Mouse (Mus musculus): ENCODE measurements around the gene Trmt10b. TPM values are rescaled to one million over a fixed set of nuclear protein-coding genes. Genes with fewer than 3 reads are reported as not detected.

Trmt10b gene
- 1 to 10 TPM; 5.0 to 6.2 TPM for total RNA-seq (2021)
- long read RNA-seq, experiment 1, transcript Trmt10b-201 (9 exons, 2,064 nt), result major isoform, 8 of 13 reads
- long read RNA-seq, experiment 1, partial matches to known transcripts, result 1 of 13 reads
- long read RNA-seq, experiment 1, other reads (novel, unspliced or antisense), result 4 of 13 reads
- long read RNA-seq, experiment 2, transcript Trmt10b-201 (9 exons, 2,064 nt), result major isoform, 13 of 17 reads
- long read RNA-seq, experiment 2, partial matches to known transcripts, result 0 of 17 reads
- long read RNA-seq, experiment 2, other reads (novel, unspliced or antisense), result 4 of 17 reads

- DNase-seq (ENCODE audit: low spot score in 2 of 2), result peak in 1 of 2 experiments; percentile 52
Observed at GRCm38 (mm10) chr4:45296662-45297564, at the start of gene Trmt10b. Gene Trmt10b, plus strand, starts transcription at chr4:45297127.

- no peak for DNase-seq (ENCODE audit: low spot score in 2 of 2)
Observed at GRCm38 (mm10) chr4:45251265-45251664, 45.7 kb upstream of the Trmt10b start.

- no peak for DNase-seq (ENCODE audit: low spot score in 2 of 2)
Observed at GRCm38 (mm10) chr4:45252861-45253262, 44.1 kb upstream of the Trmt10b start.

- no peak for DNase-seq (ENCODE audit: low spot score in 2 of 2)
Observed at GRCm38 (mm10) chr4:45253839-45254601, 42.9 kb upstream of the Trmt10b start.

- no peak for DNase-seq (ENCODE audit: low spot score in 2 of 2)
Observed at GRCm38 (mm10) chr4:45259232-45259832, 37.6 kb upstream of the Trmt10b start.

GRCm38 (mm10) chr4:45261551-45261950 is 35.4 kb upstream of the Trmt10b start:
- DNase-seq (ENCODE audit: low spot score in 2 of 2), result no peak

- no peak for DNase-seq (ENCODE audit: low spot score in 2 of 2)
Observed at GRCm38 (mm10) chr4:45267883-45268282, 29.0 kb upstream of the Trmt10b start.

- peak; percentile 40 to 76 for DNase-seq (ENCODE audit: low spot score in 2 of 2)
Observed at GRCm38 (mm10) chr4:45271041-45271452, 25.9 kb upstream of the Trmt10b start.

- no peak for DNase-seq (ENCODE audit: low spot score in 2 of 2)
Observed at GRCm38 (mm10) chr4:45275770-45276169, 21.2 kb upstream of the Trmt10b start.

- DNase-seq (ENCODE audit: low spot score in 2 of 2), result no peak
Observed at GRCm38 (mm10) chr4:45279292-45279691, 17.6 kb upstream of the Trmt10b start.

- peak in 1 of 2 experiments; percentile 63 for DNase-seq (ENCODE audit: low spot score in 2 of 2)
Observed at GRCm38 (mm10) chr4:45279981-45280548, 16.9 kb upstream of the Trmt10b start.

- no peak for DNase-seq (ENCODE audit: low spot score in 2 of 2)
Observed at GRCm38 (mm10) chr4:45286318-45286717, 10.6 kb upstream of the Trmt10b start.

GRCm38 (mm10) chr4:45287906-45288305 is 9.0 kb upstream of the Trmt10b start:
- DNase-seq (ENCODE audit: low spot score in 2 of 2), result no peak

GRCm38 (mm10) chr4:45305536-45305935 is 8.6 kb downstream of the Trmt10b start:
- no peak for DNase-seq (ENCODE audit: low spot score in 2 of 2)

GRCm38 (mm10) chr4:45308046-45308445 is 11.1 kb downstream of the Trmt10b start:
- DNase-seq (ENCODE audit: low spot score in 2 of 2), result no peak

GRCm38 (mm10) chr4:45308606-45309005 is 11.7 kb downstream of the Trmt10b start:
- DNase-seq (ENCODE audit: low spot score in 2 of 2), result no peak

- DNase-seq (ENCODE audit: low spot score in 2 of 2), result no peak
Observed at GRCm38 (mm10) chr4:45311056-45311455, 14.1 kb downstream of the Trmt10b start.

- peak; percentile 59 to 83 for DNase-seq (ENCODE audit: low spot score in 2 of 2)
Observed at GRCm38 (mm10) chr4:45320159-45320816, 23.4 kb downstream of the Trmt10b start.

- no peak for DNase-seq (ENCODE audit: low spot score in 2 of 2)
Observed at GRCm38 (mm10) chr4:45331139-45331538, 34.2 kb downstream of the Trmt10b start.

GRCm38 (mm10) chr4:45332466-45332865 is 35.5 kb downstream of the Trmt10b start:
- no peak for DNase-seq (ENCODE audit: low spot score in 2 of 2)

Measured in gastrocnemius, postnatal 4 days (tissue).